Mouse (Mus musculus): ENCODE data around the gene Ino80d. TPM values are rescaled to one million over a fixed set of nuclear protein-coding genes. Genes with fewer than 3 reads are reported as not detected.

Gene Ino80d
- polyA plus RNA-seq, 1 experiment from 2014 or later, result 4.9 TPM

GRCm38 (mm10) chr1:62929477-62929876, 185.0 kb downstream of the Ino80d start:
- Histone ChIP-seq H3K36me3 (ENCODE audit: control insufficient read depth, insufficient read depth) (no peaks in the 10 kb centered on the region), H3K4me3 (ENCODE audit: low read depth, low read length) (no peak overlapping the region), H3K4me1 (ENCODE audit: control insufficient read depth, low read depth, low read length) (no peaks in the 10 kb centered on the region), H3K4me2 (ENCODE audit: low read depth, low read length) (no peak overlapping the region), H3K9ac (ENCODE audit: low read depth, low read length) (no peak overlapping the region), H3K27ac (ENCODE audit: low read length) (no peak overlapping the region), H3K9me3 (replicated peaks; ENCODE audit: control insufficient read depth, low read length) (no peaks in the 10 kb centered on the region), H3K27me3 (ENCODE audit: control insufficient read depth, insufficient read depth, low read depth, low read length) (no peaks in the 10 kb centered on the region)
- no peak for ATAC-seq (ENCODE audit: low read depth)
- WGBS (ENCODE audit: insufficient replicate concordance), result 2% methylated on average over 8 of the region's 8 CpGs

GRCm38 (mm10) chr1:62919219-62919618, 195.2 kb downstream of the Ino80d start:
- no peaks in the 10 kb centered on the region for H3K4me1 ChIP-seq (ENCODE audit: control insufficient read depth, low read depth, low read length)
- no peak overlapping the region for H3K9ac ChIP-seq (ENCODE audit: low read depth, low read length)
- WGBS (ENCODE audit: insufficient replicate concordance), result 65% methylated on average over 6 of the region's 6 CpGs
- no peak for ATAC-seq (ENCODE audit: low read depth)
- no peaks in the 10 kb centered on the region for H3K27me3 ChIP-seq (ENCODE audit: control insufficient read depth, insufficient read depth, low read depth, low read length)
- no peaks in the 10 kb centered on the region for H3K9me3 ChIP-seq (replicated peaks; ENCODE audit: control insufficient read depth, low read length)
- no peak overlapping the region for H3K4me2 ChIP-seq (ENCODE audit: low read depth, low read length)
- no peaks in the 10 kb centered on the region for H3K36me3 ChIP-seq (ENCODE audit: control insufficient read depth, insufficient read depth)
- no peak overlapping the region for H3K4me3 ChIP-seq (ENCODE audit: low read depth, low read length)
- H3K27ac ChIP-seq (ENCODE audit: low read length), result no peak overlapping the region

GRCm38 (mm10) chr1:62916609-62917008, 197.9 kb downstream of the Ino80d start:
- Histone ChIP-seq H3K4me3 (ENCODE audit: low read depth, low read length) (no peak overlapping the region), H3K27ac (ENCODE audit: low read length) (no peak overlapping the region), H3K9ac (ENCODE audit: low read depth, low read length) (no peak overlapping the region), H3K4me2 (ENCODE audit: low read depth, low read length) (no peak overlapping the region), H3K4me1 (ENCODE audit: control insufficient read depth, low read depth, low read length) (no peaks in the 10 kb centered on the region), H3K27me3 (ENCODE audit: control insufficient read depth, insufficient read depth, low read depth, low read length) (no peaks in the 10 kb centered on the region), H3K36me3 (ENCODE audit: control insufficient read depth, insufficient read depth) (no peaks in the 10 kb centered on the region), H3K9me3 (replicated peaks; ENCODE audit: control insufficient read depth, low read length) (no peaks in the 10 kb centered on the region)
- ATAC-seq (ENCODE audit: low read depth), result no peak
- 63% methylated on average over 9 of the region's 9 CpGs for WGBS (ENCODE audit: insufficient replicate concordance)

GRCm38 (mm10) chr1:62914495-62914894, 200.0 kb downstream of the Ino80d start:
- H3K27me3 ChIP-seq (ENCODE audit: control insufficient read depth, insufficient read depth, low read depth, low read length), result no peaks in the 10 kb centered on the region
- H3K9ac ChIP-seq (ENCODE audit: low read depth, low read length), result no peak overlapping the region
- H3K4me3 ChIP-seq (ENCODE audit: low read depth, low read length), result no peak overlapping the region
- H3K9me3 ChIP-seq (replicated peaks; ENCODE audit: control insufficient read depth, low read length), result no peaks in the 10 kb centered on the region
- WGBS (ENCODE audit: insufficient replicate concordance), result 61% methylated on average over 6 of the region's 6 CpGs
- ATAC-seq (ENCODE audit: low read depth), result no peak
- H3K27ac ChIP-seq (ENCODE audit: low read length), result no peak overlapping the region
- H3K36me3 ChIP-seq (ENCODE audit: control insufficient read depth, insufficient read depth), result no peaks in the 10 kb centered on the region
- H3K4me2 ChIP-seq (ENCODE audit: low read depth, low read length), result no peak overlapping the region
- no peaks in the 10 kb centered on the region for H3K4me1 ChIP-seq (ENCODE audit: control insufficient read depth, low read depth, low read length)

GRCm38 (mm10) chr1:62911426-62911825, 203.0 kb downstream of the Ino80d start:
- Histone ChIP-seq H3K9ac (ENCODE audit: low read depth, low read length) (no peak overlapping the region), H3K4me1 (ENCODE audit: control insufficient read depth, low read depth, low read length) (no peaks in the 10 kb centered on the region), H3K4me3 (ENCODE audit: low read depth, low read length) (no peak overlapping the region), H3K27ac (ENCODE audit: low read length) (no peak overlapping the region), H3K4me2 (ENCODE audit: low read depth, low read length) (no peak overlapping the region), H3K9me3 (replicated peaks; ENCODE audit: control insufficient read depth, low read length) (no peaks in the 10 kb centered on the region), H3K27me3 (ENCODE audit: control insufficient read depth, insufficient read depth, low read depth, low read length) (no peaks in the 10 kb centered on the region), H3K36me3 (ENCODE audit: control insufficient read depth, insufficient read depth) (no peaks in the 10 kb centered on the region)
- WGBS (ENCODE audit: insufficient replicate concordance), result 53% methylated on average over 7 of the region's 7 CpGs
- no peak for ATAC-seq (ENCODE audit: low read depth)

DNA sequence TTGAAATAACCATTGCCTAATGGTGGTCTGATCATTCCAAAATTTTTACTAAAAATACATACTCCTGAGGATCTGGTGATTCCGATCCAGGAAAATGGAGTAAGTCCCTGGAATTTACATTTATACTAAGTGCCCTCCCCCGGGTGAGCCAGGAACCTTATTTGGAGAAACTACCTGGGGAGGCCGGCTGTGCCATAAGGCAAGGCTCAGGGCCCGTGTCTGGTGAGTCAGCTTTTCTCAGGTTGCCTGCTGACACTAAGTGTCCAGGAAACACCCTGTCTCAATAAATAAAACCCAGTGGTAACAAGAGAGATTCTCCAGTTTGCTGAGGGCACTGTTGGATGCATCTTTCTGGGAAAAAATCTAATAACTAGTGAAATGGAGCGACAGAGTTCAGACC, 205.3 kb downstream of the Ino80d start:
- no peaks in the 10 kb centered on the region for H3K4me1 ChIP-seq (ENCODE audit: control insufficient read depth, low read depth, low read length)
- H3K36me3 ChIP-seq (ENCODE audit: control insufficient read depth, insufficient read depth), result no peaks in the 10 kb centered on the region
- no peak overlapping the region for H3K27ac ChIP-seq (ENCODE audit: low read length)
- H3K4me3 ChIP-seq (ENCODE audit: low read depth, low read length), result no peak overlapping the region
- 66% methylated on average over 5 of the region's 5 CpGs for WGBS (ENCODE audit: insufficient replicate concordance)
- no peaks in the 10 kb centered on the region for H3K27me3 ChIP-seq (ENCODE audit: control insufficient read depth, insufficient read depth, low read depth, low read length)
- H3K9me3 ChIP-seq (replicated peaks; ENCODE audit: control insufficient read depth, low read length), result no peaks in the 10 kb centered on the region
- no peak for ATAC-seq (ENCODE audit: low read depth)
- no peak overlapping the region for H3K4me2 ChIP-seq (ENCODE audit: low read depth, low read length)
- no peak overlapping the region for H3K9ac ChIP-seq (ENCODE audit: low read depth, low read length)

DNA sequence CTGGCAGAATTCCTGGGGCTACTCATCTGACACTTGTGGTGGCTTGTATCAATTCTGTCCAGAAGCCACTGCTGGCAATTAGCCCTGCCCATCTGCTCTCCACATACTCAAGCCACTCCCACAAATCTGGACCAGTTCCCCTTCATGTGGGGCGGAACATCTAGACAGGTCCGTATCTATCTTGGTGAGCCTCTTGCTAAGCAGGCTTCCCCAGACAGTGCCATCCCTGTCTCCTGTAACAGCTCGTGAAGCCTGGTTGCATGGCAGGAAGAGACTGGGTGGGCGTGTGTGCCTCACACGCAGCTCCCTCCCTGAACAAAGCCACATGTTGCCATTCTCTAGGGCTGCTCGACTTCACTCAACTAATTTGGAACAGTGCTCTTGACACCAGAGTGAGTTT, 206.0 kb downstream of the Ino80d start:
- Histone ChIP-seq H3K4me1 (ENCODE audit: control insufficient read depth, low read depth, low read length) (no peaks in the 10 kb centered on the region), H3K4me2 (ENCODE audit: low read depth, low read length) (no peak overlapping the region), H3K27me3 (ENCODE audit: control insufficient read depth, insufficient read depth, low read depth, low read length) (no peaks in the 10 kb centered on the region), H3K9ac (ENCODE audit: low read depth, low read length) (no peak overlapping the region), H3K36me3 (ENCODE audit: control insufficient read depth, insufficient read depth) (no peaks in the 10 kb centered on the region), H3K9me3 (replicated peaks; ENCODE audit: control insufficient read depth, low read length) (no peaks in the 10 kb centered on the region), H3K4me3 (ENCODE audit: low read depth, low read length) (no peak overlapping the region), H3K27ac (ENCODE audit: low read length) (no peak overlapping the region)
- ATAC-seq (ENCODE audit: low read depth), result no peak
- 49% methylated on average over 6 of the region's 6 CpGs for WGBS (ENCODE audit: insufficient replicate concordance)

Small RNA genes within 50 kb of the gene (microRNA-seq; reads per million reads assigned to microRNA genes)
- gene Gm24557, result not detected
- not detected for gene Gm44468

Other genes with a start within 250 kb of the Ino80d start
- gene Eef1b2, start 62.2 kb upstream of the Ino80d start, polyA plus RNA-seq (2015; fragmentation: Nextera tagmentation; extraction: Ambion mirVana), result 207 and 226 TPM in 2 replicates
- gene Ndufs1, start 62.2 kb upstream of the Ino80d start, polyA plus RNA-seq (2015; fragmentation: Nextera tagmentation; extraction: Ambion mirVana), result 92.7 and 96.4 TPM in 2 replicates
- 0.04 TPM in 1 of 2 replicates, not detected in the other for gene Gpr1, start 99.9 kb upstream of the Ino80d start, polyA plus RNA-seq (2015; fragmentation: Nextera tagmentation; extraction: Ambion mirVana)
- gene Zdbf2, start 158.6 kb upstream of the Ino80d start, polyA plus RNA-seq (2015; fragmentation: Nextera tagmentation; extraction: Ambion mirVana), result 0.44 and 0.77 TPM in 2 replicates